Mouse (Mus musculus) erythroblast, embryonic 14.5 days (primary cell): ENCODE measurements around the gene Snd1.

ENCODE experiments used
- GATA1 ChIP-seq: IDR thresholded peaks from 2 replicates; pipeline ENCODE4 v1.6.1; 2012; ENCODE audit warnings: low read length, inconsistent platforms, mixed read lengths
- TAL1 ChIP-seq: IDR thresholded peaks from 3 replicates; pipeline ENCODE4 v1.6.1; 2012; ENCODE audit warnings: low read length, inconsistent platforms, mixed read lengths

GRCm38 (mm10) chr6:28595231-28595630, 120.3 kb downstream of the Snd1 start:
- TF ChIP-seq GATA1 (no peak), TAL1 (no peak)
